In genomic region chr3:152209177-152209966, GRCm38 (mm10) we compare ENCODE assay signal across 8 mouse cellular contexts. TPM values are rescaled to one million over a fixed set of nuclear protein-coding genes. Genes with fewer than 3 reads are reported as not detected.
DNase-seq lines count a peak whose midpoint lies in the region; ATAC-seq and TF ChIP-seq lines count a peak whose summit lies in the region.

No protein-coding gene starts in this region.

- peak in 1 of 2 experiments; percentile 19; a peak in 2 of 4 replicates for TF ChIP-seq EP300 in MEL (IDR thresholded peaks at IDR 0.05; ENCODE audit: low read depth in 1 of 2, low read length in 2 of 2)

- ATAC-seq in erythroid progenitor cell, adult 5-6 weeks (replicated peaks; ENCODE audit: low FRiP score, poor library complexity, severe bottlenecking), result 0 out of 2 replicates have a peak, but pooled peaks have one; percentile 1
- ATAC-seq in hindbrain, postnatal 0 days, result peak; percentile 60

- TF ChIP-seq CTCF in kidney, adult 2 months (conservative IDR thresholded peaks at IDR 0.05; ENCODE audit: insufficient read depth, insufficient read length, low read depth, low read length), result no peak
- TF ChIP-seq CTCF in MEL (IDR thresholded peaks at IDR 0.05 in 2 of 3, conservative IDR thresholded peaks at IDR 0.05 in 1 of 3; ENCODE audit: control insufficient read depth in 1 of 3, insufficient read depth in 1 of 3, low read depth in 2 of 3, low read length in 3 of 3, poor library complexity in 1 of 3, severe bottlenecking in 1 of 3), result no peak
- TF ChIP-seq CTCF in hindbrain, postnatal 0 days (IDR thresholded peaks at IDR 0.05; ENCODE audit: low read depth), result no peak

- peak overlapping the region; percentile 100 for H3K27ac ChIP-seq in kidney, adult 2 months (ENCODE audit: insufficient read depth, low read depth, low read length)
- peak overlapping the region; percentile 90 for H3K27ac ChIP-seq in MEL (ENCODE audit: control insufficient read depth, low read depth, low read length)
- H3K27ac ChIP-seq in hindbrain, postnatal 0 days, result peak overlapping the region; percentile 99

- H3K79me2 ChIP-seq in MEL (ENCODE audit: control insufficient read depth, insufficient read depth, low read length, poor library complexity), result peaks cover 50% of the 10 kb centered on the region

- WGBS in kidney, adult 2 months, result 1% methylated on average over 25 of the region's 25 CpGs
- 4% methylated on average over 25 of the region's 25 CpGs for WGBS in hindbrain, postnatal 0 days

- peak overlapping the region; percentile 97 for H3K4me3 ChIP-seq in kidney, adult 2 months (ENCODE audit: insufficient read depth, low read depth, low read length)
- peak overlapping the region; percentile 65 to 92 for H3K4me3 ChIP-seq in MEL (ENCODE audit: control insufficient read depth in 1 of 2, insufficient read depth in 1 of 2, low read depth in 2 of 2, low read length in 2 of 2)
- H3K4me3 ChIP-seq in hindbrain, postnatal 0 days (ENCODE audit: low read length), result peak overlapping the region; percentile 63

- H3K9ac ChIP-seq in MEL (ENCODE audit: control insufficient read depth, low read depth, low read length, poor library complexity, severe bottlenecking), result peak overlapping the region; percentile 88
- peak overlapping the region; percentile 100 for H3K9ac ChIP-seq in hindbrain, postnatal 0 days (replicated peaks; ENCODE audit: low read length)

- no peaks in the 10 kb centered on the region for H3K36me3 ChIP-seq in kidney, adult 2 months (ENCODE audit: control insufficient read depth, insufficient read depth, low read length)
- H3K36me3 ChIP-seq in MEL (ENCODE audit: control insufficient read depth in 1 of 2, insufficient read depth in 2 of 2, low read length in 2 of 2), result peaks cover 18 to 42% of the 10 kb centered on the region in 2 experiments
- H3K36me3 ChIP-seq in hindbrain, postnatal 0 days (ENCODE audit: insufficient read depth, low read length), result no peaks in the 10 kb centered on the region
- H3K36me3 ChIP-seq in splenic B cell, adult 2 months (ENCODE audit: control insufficient read depth, insufficient read depth, low read length, poor library complexity, severe bottlenecking), result no peaks in the 10 kb centered on the region

- peaks cover 20% of the 10 kb centered on the region for H3K4me1 ChIP-seq in kidney, adult 2 months (ENCODE audit: control insufficient read depth, insufficient read depth, low read length)
- peaks cover 16 to 19% of the 10 kb centered on the region in 2 experiments for H3K4me1 ChIP-seq in MEL (ENCODE audit: control insufficient read depth in 1 of 2, insufficient read depth in 2 of 2, low read length in 2 of 2)
- peaks cover 11% of the 10 kb centered on the region; the same call in 1 of the 2 replicates for H3K4me1 ChIP-seq in hindbrain, postnatal 0 days (ENCODE audit: insufficient read depth, low read length)

- H3K4me2 ChIP-seq in hindbrain, postnatal 0 days (ENCODE audit: low read depth, low read length), result peak overlapping the region; percentile 78

- H3K27me3 ChIP-seq in kidney, adult 2 months (replicated peaks; ENCODE audit: control insufficient read depth, insufficient read depth, low read length), result no peaks in the 10 kb centered on the region
- no peaks in the 10 kb centered on the region for H3K27me3 ChIP-seq in MEL (ENCODE audit: control insufficient read depth in 1 of 2, insufficient read depth in 2 of 2, low read length in 2 of 2)
- no peaks in the 10 kb centered on the region for H3K27me3 ChIP-seq in hindbrain, postnatal 0 days (ENCODE audit: insufficient read depth, low read length)
- H3K27me3 ChIP-seq in splenic B cell, adult 2 months (ENCODE audit: control insufficient read depth, insufficient read depth, low read length, poor library complexity, severe bottlenecking), result no peaks in the 10 kb centered on the region

- DNase-seq in kidney, adult 2 months, result peak; percentile 63
- no peak for DNase-seq in kidney, postnatal 10 days
- DNase-seq in MEL (ENCODE audit: low read depth, low spot score), result peak; percentile 73
- peak; percentile 79 for DNase-seq in hindbrain, postnatal 0 days (ENCODE audit: low spot score)
- DNase-seq in lung, postnatal 14 days, result peak; percentile 51
- peak; percentile 82 for DNase-seq in splenic B cell, adult 2 months (ENCODE audit: low read depth, low spot score)
- DNase-seq in layer of hippocampus, adult 11-12 months (ENCODE audit: low spot score), result no peak

- no peak for TF ChIP-seq RAD21 in MEL (IDR thresholded peaks at IDR 0.05; ENCODE audit: low read depth, low read length)

- no peak for TF ChIP-seq POLR2A in kidney, adult 2 months (IDR thresholded peaks at IDR 0.05; ENCODE audit: low read depth, low read length)
- TF ChIP-seq POLR2A in MEL (IDR thresholded peaks at IDR 0.05; ENCODE audit: control insufficient read depth in 1 of 2, insufficient read depth in 1 of 2, low read depth in 1 of 2, low read length in 2 of 2, poor library complexity in 1 of 2), result no peak

- no peaks in the 10 kb centered on the region for H3K9me3 ChIP-seq in MEL (replicated peaks; ENCODE audit: insufficient read depth, low read length)
- no peaks in the 10 kb centered on the region for H3K9me3 ChIP-seq in hindbrain, postnatal 0 days (ENCODE audit: low read length)

TF ChIP-seq in MEL, 35 proteins besides CTCF, POLR2A, EP300 and RAD21 (continues in another document):
- TF ChIP-seq SIN3A (IDR thresholded peaks at IDR 0.05; ENCODE audit: low read length), result peak; percentile 70; the same call in 1 of the 2 replicates
- TF ChIP-seq ZMIZ1 (IDR thresholded peaks at IDR 0.05; ENCODE audit: low read depth, low read length), result no peak
- TF ChIP-seq POLR2AphosphoS2 (IDR thresholded peaks at IDR 0.05; ENCODE audit: low read length), result no peak; the same call in none of the 2 replicates
- no peak for TF ChIP-seq ZC3H11A (IDR thresholded peaks at IDR 0.05; ENCODE audit: low read depth, low read length)
- no peak for TF ChIP-seq NRF1 (IDR thresholded peaks at IDR 0.05; ENCODE audit: insufficient read depth, low read depth, low read length, poor library complexity, severe bottlenecking)
- no peak for TF ChIP-seq ZNF384 (IDR thresholded peaks at IDR 0.05; ENCODE audit: low read depth, low read length)
- TF ChIP-seq ETS1 (IDR thresholded peaks at IDR 0.05; ENCODE audit: low read depth, low read length), result 0 out of 2 replicates have a peak, but pooled peaks have one; percentile 30
- no peak for TF ChIP-seq CHD2 (IDR thresholded peaks at IDR 0.05; ENCODE audit: low read length)
- no peak for TF ChIP-seq TAL1 (IDR thresholded peaks at IDR 0.05; ENCODE audit: low read length)
- TF ChIP-seq GATA1 (IDR thresholded peaks at IDR 0.05; ENCODE audit: low read depth, low read length), result peak; percentile 22; the same call in 1 of the 2 replicates
- no peak for TF ChIP-seq KAT2A (conservative IDR thresholded peaks at IDR 0.05; ENCODE audit: low read depth, low read length)
- no peak for TF ChIP-seq MAZ (IDR thresholded peaks at IDR 0.05; ENCODE audit: low read depth, low read length)
- peak; percentile 71; the same call in 1 of the 2 replicates for TF ChIP-seq BHLHE40 (IDR thresholded peaks at IDR 0.05; ENCODE audit: borderline replicate concordance, low read depth, low read length)
- TF ChIP-seq USF1 (IDR thresholded peaks at IDR 0.05; ENCODE audit: low read depth, low read length), result 0 out of 2 replicates have a peak, but pooled peaks have one; percentile 34
- TF ChIP-seq MAFK (IDR thresholded peaks at IDR 0.05; ENCODE audit: borderline replicate concordance, low read depth, low read length), result no peak

RNA-seq across cellular contexts. Expression of gene Dnajb4, which starts 0.7 kb away (rescaled TPM):
- 5.5 and 9.8 TPM in 2 replicates for polyA plus RNA-seq in kidney, adult 2 months (2012; rRNA removed)
- total RNA-seq in MEL (2012; rRNA removed), result 13.3 and 14.6 TPM in 2 replicates
- 10 to 100 TPM in 1 of 2 experiments, not detected in 1; 10.7 TPM for polyA plus RNA-seq in MEL (2012; ENCODE audit: insufficient read depth in 1 of 2, insufficient read length in 2 of 2, low read depth in 1 of 2, low replicate concordance in 2 of 2, missing spikeins in 1 of 2)
- total RNA-seq in erythroid progenitor cell, adult 5-6 weeks (2015; ENCODE audit: low replicate concordance), result 106 and 107 TPM in 2 replicates
- 101 and 164 TPM in 2 replicates for total RNA-seq in erythroid progenitor cell, adult 5-6 weeks (2017; ENCODE audit: low replicate concordance)
- total RNA-seq in hindbrain, postnatal 0 days (2014; rRNA removed), result 26.5 and 40.8 TPM in 2 replicates
- polyA plus RNA-seq in hindbrain, postnatal 0 days (2015; fragmentation: Nextera tagmentation; extraction: Ambion mirVana), result 47.8 and 49.0 TPM in 2 replicates

RNA-seq across cellular contexts. Expression of gene Fubp1, which starts 0.8 kb away (rescaled TPM):
- 40.8 and 49.0 TPM in 2 replicates for polyA plus RNA-seq in kidney, adult 2 months (2012; rRNA removed)
- total RNA-seq in MEL (2012; rRNA removed), result 202 and 251 TPM in 2 replicates
- 100 to 1,000 TPM in 1 of 2 experiments, not detected in 1; 196 TPM for polyA plus RNA-seq in MEL (2012; ENCODE audit: insufficient read depth in 1 of 2, insufficient read length in 2 of 2, low read depth in 1 of 2, low replicate concordance in 2 of 2, missing spikeins in 1 of 2)
- total RNA-seq in erythroid progenitor cell, adult 5-6 weeks (2015; ENCODE audit: low replicate concordance), result 152 and 157 TPM in 2 replicates
- 169 and 197 TPM in 2 replicates for total RNA-seq in erythroid progenitor cell, adult 5-6 weeks (2017; ENCODE audit: low replicate concordance)
- 139 and 148 TPM in 2 replicates for total RNA-seq in hindbrain, postnatal 0 days (2014; rRNA removed)
- polyA plus RNA-seq in hindbrain, postnatal 0 days (2015; fragmentation: Nextera tagmentation; extraction: Ambion mirVana), result 130 and 139 TPM in 2 replicates

RNA-seq across cellular contexts. Expression of gene Gipc2, which starts 43.3 kb away (rescaled TPM):
- polyA plus RNA-seq in kidney, adult 2 months (2012; rRNA removed), result 109 and 146 TPM in 2 replicates
- total RNA-seq in MEL (2012; rRNA removed), result 0.27 and 0.62 TPM in 2 replicates
- polyA plus RNA-seq in MEL (2012; ENCODE audit: insufficient read depth in 1 of 2, insufficient read length in 2 of 2, low read depth in 1 of 2, low replicate concordance in 2 of 2, missing spikeins in 1 of 2), result under 1 TPM in 1 of 2 experiments, not detected in 1; 0.78 TPM
- not detected in 2 replicates for total RNA-seq in erythroid progenitor cell, adult 5-6 weeks (2015; ENCODE audit: low replicate concordance)
- total RNA-seq in erythroid progenitor cell, adult 5-6 weeks (2017; ENCODE audit: low replicate concordance), result not detected in 2 replicates
- total RNA-seq in hindbrain, postnatal 0 days (2014; rRNA removed), result 3.1 and 6.7 TPM in 2 replicates
- polyA plus RNA-seq in hindbrain, postnatal 0 days (2015; fragmentation: Nextera tagmentation; extraction: Ambion mirVana), result 12.8 and 15.6 TPM in 2 replicates

RNA-seq across cellular contexts. Expression of gene Nexn, which starts 56.8 kb away (rescaled TPM):
- polyA plus RNA-seq in kidney, adult 2 months (2012; rRNA removed), result 0.11 and 0.38 TPM in 2 replicates
- total RNA-seq in MEL (2012; rRNA removed), result 0.19 TPM in 1 of 2 replicates, not detected in the other
- under 1 TPM in 1 of 2 experiments, not detected in 1; 0.96 TPM for polyA plus RNA-seq in MEL (2012; ENCODE audit: insufficient read depth in 1 of 2, insufficient read length in 2 of 2, low read depth in 1 of 2, low replicate concordance in 2 of 2, missing spikeins in 1 of 2)
- total RNA-seq in erythroid progenitor cell, adult 5-6 weeks (2015; ENCODE audit: low replicate concordance), result not detected in 2 replicates
- not detected in 2 replicates for total RNA-seq in erythroid progenitor cell, adult 5-6 weeks (2017; ENCODE audit: low replicate concordance)
- total RNA-seq in hindbrain, postnatal 0 days (2014; rRNA removed), result 0.37 and 6.4 TPM in 2 replicates
- polyA plus RNA-seq in hindbrain, postnatal 0 days (2015; fragmentation: Nextera tagmentation; extraction: Ambion mirVana), result 2.5 and 3.4 TPM in 2 replicates

Comparison
In these comparisons a context has a peak if more than half of its experiments do, and no peak if none do; other contexts are left out.
1. DNase-seq: peak in kidney, adult 2 months (single experiment), MEL (single experiment), hindbrain, postnatal 0 days (single experiment), lung, postnatal 14 days (single experiment) and splenic B cell, adult 2 months (single experiment); none in kidney, postnatal 10 days (single experiment) and layer of hippocampus, adult 11-12 months (single experiment).
2. Peak in every context shown above with its lines, with median percentiles within 50 percentile points of each other: H3K27ac ChIP-seq and H3K4me3 ChIP-seq.